Mouse (Mus musculus): ENCODE measurements around the gene Arfip2. TPM values are rescaled to one million over a fixed set of nuclear protein-coding genes. Genes with fewer than 3 reads are reported as not detected.

Arfip2 gene
- polyA plus RNA-seq, 1 experiment from 2014 or later: 79.1 TPM

DNA sequence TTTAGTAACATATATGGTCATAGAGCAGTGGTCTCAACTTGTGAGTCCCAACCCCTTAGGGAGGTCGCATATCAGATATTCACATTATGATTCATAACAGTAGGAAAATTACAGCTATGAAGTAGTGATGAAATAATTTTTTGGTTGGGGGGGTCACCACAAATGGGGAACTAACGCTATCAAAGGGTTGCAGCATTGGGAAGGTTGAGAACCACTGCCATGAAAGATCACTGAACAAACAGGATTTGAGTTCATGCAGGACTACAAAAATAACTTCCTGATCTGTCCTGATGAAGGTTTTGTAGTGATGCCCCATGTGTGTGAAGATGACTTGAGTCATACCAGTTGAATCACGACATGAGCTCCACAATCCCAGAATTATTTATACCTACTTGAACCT lies 31.7 kb downstream of the Arfip2 start:
- Histone ChIP-seq H3K27ac (no peak overlapping the region), H3K9me3 (no peaks in the 10 kb centered on the region), H3K4me1 (no peaks in the 10 kb centered on the region), H3K4me2 (no peak overlapping the region), H3K4me3 (no peak overlapping the region), H3K9ac (no peak overlapping the region), H3K36me3 (peaks cover 37% of the 10 kb centered on the region), H3K27me3 (no peaks in the 10 kb centered on the region)
- 83% methylated on average over 3 of the region's 3 CpGs for WGBS
- no peak for ATAC-seq (ENCODE audit: borderline replicate concordance, extremely low read depth, low FRiP score, low TSS enrichment)

- Histone ChIP-seq H3K4me2 (no peak overlapping the region), H3K4me3 (no peak overlapping the region), H3K36me3 (no peaks in the 10 kb centered on the region), H3K27ac (no peak overlapping the region), H3K9ac (no peak overlapping the region), H3K4me1 (no peaks in the 10 kb centered on the region), H3K27me3 (no peaks in the 10 kb centered on the region), H3K9me3 (no peaks in the 10 kb centered on the region)
- WGBS: 33% methylated on average over 9 of the region's 9 CpGs
- peak; percentile 49; the same call in 1 of the 2 replicates for ATAC-seq (ENCODE audit: borderline replicate concordance, extremely low read depth, low FRiP score, low TSS enrichment)
Observed at GRCm38 (mm10) chr7:105602860-105603623, 37.2 kb downstream of the Arfip2 start.

- Histone ChIP-seq H3K9me3 (no peaks in the 10 kb centered on the region), H3K4me3 (no peak overlapping the region), H3K9ac (no peak overlapping the region), H3K4me2 (no peak overlapping the region), H3K4me1 (0 out of 2 replicates have a peak, but pooled peaks cover 3% of the 10 kb centered on the region), H3K27me3 (no peaks in the 10 kb centered on the region), H3K36me3 (no peaks in the 10 kb centered on the region), H3K27ac (no peak overlapping the region)
- 28% methylated on average over 7 of the region's 7 CpGs for WGBS
- no peak for ATAC-seq (ENCODE audit: borderline replicate concordance, extremely low read depth, low FRiP score, low TSS enrichment)
Observed at GRCm38 (mm10) chr7:105590097-105590496, 50.1 kb downstream of the Arfip2 start.

DNA sequence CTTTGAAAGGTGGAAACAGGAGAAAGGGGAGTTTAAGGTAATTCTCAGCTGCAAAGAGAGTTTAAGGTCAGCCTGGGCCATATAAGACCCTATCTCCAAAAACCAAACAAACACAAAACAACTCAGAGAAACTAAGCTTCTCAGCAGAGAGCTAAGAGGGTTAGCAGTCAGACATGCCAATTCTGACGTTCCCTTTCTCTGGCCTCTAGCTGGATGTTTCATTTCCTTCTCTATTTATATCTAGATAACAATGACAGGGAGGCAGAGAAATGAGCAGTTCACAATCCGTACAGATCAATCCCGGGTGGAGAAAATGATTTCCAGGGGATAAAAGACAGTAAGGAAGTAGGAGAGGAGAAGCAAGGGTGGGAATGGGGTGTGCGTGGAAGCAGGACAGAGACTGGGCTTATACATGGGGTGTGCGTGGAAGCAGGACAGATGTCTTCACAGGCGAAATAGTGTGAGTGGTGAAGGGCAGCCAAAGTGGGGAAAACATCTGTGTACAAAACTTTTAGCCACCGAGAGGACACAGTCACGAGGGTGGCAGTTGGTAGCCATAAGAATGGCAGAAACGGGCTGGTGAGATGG lies 51.8 kb downstream of the Arfip2 start:
- Histone ChIP-seq H3K4me3 (no peak overlapping the region), H3K4me1 (0 out of 2 replicates have a peak, but pooled peaks cover 3% of the 10 kb centered on the region), H3K9me3 (no peaks in the 10 kb centered on the region), H3K27ac (peak overlapping the region; percentile 37; the same call in 1 of the 2 replicates), H3K27me3 (no peaks in the 10 kb centered on the region), H3K36me3 (no peaks in the 10 kb centered on the region), H3K4me2 (no peak overlapping the region), H3K9ac (no peak overlapping the region)
- WGBS: 40% methylated on average over 9 of the region's 9 CpGs
- ATAC-seq (ENCODE audit: borderline replicate concordance, extremely low read depth, low FRiP score, low TSS enrichment): peak; percentile 64; the same call in 1 of the 2 replicates

Other genes with a start within 250 kb of the Arfip2 start
- 40.3 and 41.0 TPM in 2 replicates for gene Fam160a2, start 240.4 kb downstream of the Arfip2 start, polyA plus RNA-seq (2015; fragmentation: Nextera tagmentation; extraction: Ambion mirVana)
- gene Cnga4, start 235.8 kb downstream of the Arfip2 start, polyA plus RNA-seq (2015; fragmentation: Nextera tagmentation; extraction: Ambion mirVana): not detected in 2 replicates
- 0.21 and 0.29 TPM in 2 replicates for gene Cckbr, start 214.7 kb downstream of the Arfip2 start, polyA plus RNA-seq (2015; fragmentation: Nextera tagmentation; extraction: Ambion mirVana)
- 106 and 110 TPM in 2 replicates for gene Cavin3, start 158.1 kb downstream of the Arfip2 start, polyA plus RNA-seq (2015; fragmentation: Nextera tagmentation; extraction: Ambion mirVana)
- 36.9 and 40.0 TPM in 2 replicates for gene Smpd1, start 86.1 kb downstream of the Arfip2 start, polyA plus RNA-seq (2015; fragmentation: Nextera tagmentation; extraction: Ambion mirVana)
- 43.6 and 47.8 TPM in 2 replicates for gene Apbb1, start 58.8 kb downstream of the Arfip2 start, polyA plus RNA-seq (2015; fragmentation: Nextera tagmentation; extraction: Ambion mirVana)
- 1.1 and 2.4 TPM in 2 replicates for gene Hpx, start 40.3 kb downstream of the Arfip2 start, polyA plus RNA-seq (2015; fragmentation: Nextera tagmentation; extraction: Ambion mirVana)
- gene Trim3, start 6.8 kb downstream of the Arfip2 start, polyA plus RNA-seq (2015; fragmentation: Nextera tagmentation; extraction: Ambion mirVana): 54.9 and 59.9 TPM in 2 replicates
- gene Timm10b, start 360 bp downstream of the Arfip2 start, polyA plus RNA-seq (2015; fragmentation: Nextera tagmentation; extraction: Ambion mirVana): 187 TPM in 2 replicates
- gene Gm45799, start 136 bp upstream of the Arfip2 start, polyA plus RNA-seq (2015; fragmentation: Nextera tagmentation; extraction: Ambion mirVana): 33.8 and 34.3 TPM in 2 replicates
- gene Dnhd1, start 10.4 kb upstream of the Arfip2 start, polyA plus RNA-seq (2015; fragmentation: Nextera tagmentation; extraction: Ambion mirVana): 1.1 TPM in 2 replicates
- 383 and 394 TPM in 2 replicates for gene Ilk, start 96.2 kb upstream of the Arfip2 start, polyA plus RNA-seq (2015; fragmentation: Nextera tagmentation; extraction: Ambion mirVana)
- gene Rrp8, start 97.0 kb upstream of the Arfip2 start, polyA plus RNA-seq (2015; fragmentation: Nextera tagmentation; extraction: Ambion mirVana): 39.6 and 41.4 TPM in 2 replicates
- gene Taf10, start 103.9 kb upstream of the Arfip2 start, polyA plus RNA-seq (2015; fragmentation: Nextera tagmentation; extraction: Ambion mirVana): 131 and 136 TPM in 2 replicates
- gene Tpp1, start 111.8 kb upstream of the Arfip2 start, polyA plus RNA-seq (2015; fragmentation: Nextera tagmentation; extraction: Ambion mirVana): 73.4 and 78.8 TPM in 2 replicates
- 9.3 and 9.4 TPM in 2 replicates for gene Dchs1, start 147.2 kb upstream of the Arfip2 start, polyA plus RNA-seq (2015; fragmentation: Nextera tagmentation; extraction: Ambion mirVana)
- gene Mrpl17, start 170.7 kb upstream of the Arfip2 start, polyA plus RNA-seq (2015; fragmentation: Nextera tagmentation; extraction: Ambion mirVana): 340 and 374 TPM in 2 replicates